Mouse (Mus musculus) liver, adult (tissue): ENCODE data around the gene Fam126b.

Experiments used
- GATA4 ChIP-seq: IDR thresholded peaks from 2 replicates; pipeline ENCODE4 v1.6.1; 2014; ENCODE audit warnings: mild to moderate bottlenecking, low read length; ENCODE audit not compliant: insufficient replicate concordance

The Fam126b gene

GRCm38 (mm10) chr1:58582611-58583010, 3.5 kb downstream of the Fam126b start:
- no peak for TF ChIP-seq GATA4

GRCm38 (mm10) chr1:58579179-58579578, 6.9 kb downstream of the Fam126b start:
- TF ChIP-seq GATA4 = no peak

GRCm38 (mm10) chr1:58570437-58570836, 15.7 kb downstream of the Fam126b start:
- no peak for TF ChIP-seq GATA4

DNA sequence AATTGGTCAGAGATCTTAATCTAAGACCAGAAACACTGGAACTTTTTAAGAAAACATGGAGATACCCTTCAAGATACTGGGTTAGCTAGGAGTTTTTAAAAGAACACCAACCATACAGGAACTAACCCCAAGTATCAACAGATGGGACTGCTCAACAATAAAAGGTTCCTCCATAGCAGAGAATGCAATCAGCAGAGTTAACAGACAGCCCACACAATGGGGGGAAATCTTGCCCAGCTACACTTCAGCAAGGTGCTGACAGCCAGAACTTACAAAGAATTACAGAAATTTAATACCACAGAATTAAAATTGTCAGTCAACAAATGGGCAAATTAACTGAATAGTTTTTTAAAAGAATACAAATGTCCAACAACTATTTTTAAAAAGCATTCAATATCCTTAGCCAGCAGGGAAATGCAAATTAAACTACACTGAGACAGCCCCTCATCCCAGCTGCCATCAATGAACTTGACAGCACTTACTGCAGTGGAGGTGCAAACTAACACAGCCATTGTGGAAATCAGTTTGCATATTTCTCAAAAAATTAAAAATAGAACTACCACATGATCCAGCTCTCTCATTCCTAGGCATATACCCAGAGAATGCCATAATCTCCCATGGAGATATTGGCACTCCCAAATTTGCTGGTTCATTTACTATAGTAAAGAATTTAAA, 17.5 kb downstream of the Fam126b start:
- TF ChIP-seq GATA4 = no peak

- no peak for TF ChIP-seq GATA4
These were observed 19.5 kb downstream of the Fam126b start for GRCm38 (mm10) chr1:58566621-58567020.

DNA sequence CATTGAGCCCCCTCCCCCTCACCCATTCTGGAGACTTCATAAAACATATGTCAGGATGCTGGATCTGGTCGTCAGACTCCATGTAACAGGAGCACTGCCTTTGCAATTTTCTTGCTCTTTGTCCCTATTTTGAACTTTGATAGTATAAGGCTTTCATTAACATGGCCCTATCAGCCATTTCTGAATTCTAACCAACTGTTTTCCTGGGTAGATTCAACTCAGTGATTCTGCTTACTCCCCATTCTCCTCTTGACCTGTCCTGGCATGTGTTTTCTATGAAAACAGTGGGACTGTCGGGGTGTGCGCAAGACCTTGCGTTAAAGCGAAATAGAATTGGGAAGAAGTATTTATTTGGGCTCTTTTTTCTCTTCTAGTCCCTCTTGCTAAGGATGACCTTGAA, 21.1 kb downstream of the Fam126b start:
- TF ChIP-seq GATA4 = no peak

DNA sequence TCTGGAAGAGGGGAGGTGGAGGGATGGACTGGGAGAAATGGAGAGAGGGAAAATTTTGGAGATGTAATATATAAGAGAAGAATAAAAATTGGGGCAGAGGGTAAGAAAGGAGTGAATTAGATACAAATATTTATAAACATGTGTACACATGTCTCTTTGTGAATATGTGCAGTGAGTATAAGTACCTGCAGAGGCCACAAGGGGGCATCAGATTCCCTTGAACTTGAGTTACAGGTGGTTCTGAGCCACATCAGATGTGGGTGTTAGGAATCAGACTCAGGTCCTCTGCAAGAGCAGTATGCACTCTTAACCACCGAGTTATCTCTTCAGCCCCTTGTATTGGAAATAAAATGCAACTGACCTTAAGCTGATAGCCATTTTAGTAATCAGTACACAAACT, 23.7 kb downstream of the Fam126b start:
- no peak for TF ChIP-seq GATA4

- TF ChIP-seq GATA4 = no peak
These were observed 44.7 kb downstream of the Fam126b start for GRCm38 (mm10) chr1:58541386-58541785.

DNA sequence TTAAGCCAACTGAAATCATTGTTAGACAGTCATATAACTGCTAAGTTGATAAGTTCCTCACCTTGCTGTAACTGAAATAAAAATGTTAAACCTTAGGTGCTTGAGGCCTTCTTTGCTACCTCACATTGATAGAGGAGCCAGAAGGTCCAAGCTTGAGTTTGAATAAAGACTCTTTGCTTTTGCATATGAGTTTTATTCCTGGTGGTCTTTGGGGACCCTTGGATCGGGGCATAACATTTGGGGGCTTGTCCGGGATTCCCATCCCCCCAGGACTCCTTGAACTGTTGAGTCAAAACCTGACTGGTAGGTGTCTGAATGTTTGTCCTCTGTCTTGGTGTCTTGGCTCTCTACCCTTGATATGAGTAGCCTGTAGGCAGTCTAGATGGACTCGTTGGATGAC, 78.9 kb downstream of the Fam126b start:
- no peak for TF ChIP-seq GATA4

GRCm38 (mm10) chr1:58504577-58505254, 81.4 kb downstream of the Fam126b start, which contains the start of gene Orc2:
Orc2 (minus strand) TSS chr1:58505109.
- TF ChIP-seq GATA4 = no peak

- TF ChIP-seq GATA4 = no peak
These were observed 82.2 kb downstream of the Fam126b start for GRCm38 (mm10) chr1:58503793-58504370.

- no peak for TF ChIP-seq GATA4
These were observed 83.0 kb downstream of the Fam126b start for GRCm38 (mm10) chr1:58503134-58503533.

DNA sequence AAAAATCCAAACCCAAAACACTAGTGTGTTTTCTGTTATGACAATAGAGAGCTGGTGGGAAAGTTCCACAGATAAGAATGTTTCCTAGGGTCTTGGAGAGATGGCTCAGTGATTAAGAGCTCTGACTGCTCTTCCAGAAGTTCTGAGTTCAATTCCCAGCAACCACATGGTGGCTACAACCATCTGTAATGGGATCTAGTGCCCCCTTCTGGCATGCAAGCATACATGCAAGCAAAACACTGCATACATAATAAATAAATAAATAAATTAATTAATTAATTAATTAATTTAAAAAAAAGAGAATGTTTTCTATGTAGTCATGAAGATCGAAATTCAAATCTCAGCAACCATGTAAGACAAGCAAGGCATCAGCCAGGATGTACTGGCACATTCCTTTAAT, 87.4 kb downstream of the Fam126b start:
- TF ChIP-seq GATA4 = no peak

DNA sequence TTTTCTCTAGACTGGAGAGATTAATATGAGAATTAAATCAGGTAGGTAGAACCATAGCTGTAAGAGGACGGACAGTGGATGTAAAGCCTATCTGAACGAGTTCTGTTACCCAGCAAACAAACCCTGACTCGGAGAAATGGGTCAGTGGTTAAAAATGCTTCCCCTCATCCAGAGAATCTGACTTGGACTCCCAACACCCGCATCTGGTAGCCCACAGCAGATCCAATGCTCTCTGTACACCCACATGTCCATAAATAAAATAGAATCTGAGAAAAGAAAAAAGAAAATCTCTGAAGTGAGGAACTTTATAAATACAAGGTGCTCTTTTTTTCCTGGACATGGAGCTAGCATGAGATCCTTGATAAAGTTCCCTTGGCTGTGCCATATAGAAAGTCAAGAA, 88.4 kb downstream of the Fam126b start:
- no peak for TF ChIP-seq GATA4

GRCm38 (mm10) chr1:58495603-58496002, 90.5 kb downstream of the Fam126b start:
- no peak for TF ChIP-seq GATA4

- no peak for TF ChIP-seq GATA4
These were observed 103.5 kb downstream of the Fam126b start for GRCm38 (mm10) chr1:58482647-58483046.

- no peak for TF ChIP-seq GATA4
These were observed 110.5 kb downstream of the Fam126b start for GRCm38 (mm10) chr1:58475662-58476061.
